Mouse (Mus musculus) macrophage (primary cell): ENCODE data around the gene Tigd4. TPM values are rescaled to one million over a fixed set of nuclear protein-coding genes. Genes with fewer than 3 reads are reported as not detected.

ENCODE experiments used
- H3K27ac ChIP-seq: fragments of 350-480 bp; formaldehyde crosslinking; 2 replicates; pipeline ENCODE4 v1.9.0; 2021
- H3K36me3 ChIP-seq: fragments of 350-480 bp; formaldehyde crosslinking; 2 replicates; pipeline ENCODE4 v1.9.0; 2021; ENCODE audit errors: inconsistent target
- H3K4me3 ChIP-seq: fragments of 350-480 bp; formaldehyde crosslinking; 2 replicates; pipeline ENCODE4 v1.9.0; 2021; ENCODE audit errors: inconsistent target
- H3K79me2 ChIP-seq: fragments of 350-480 bp; formaldehyde crosslinking; 2 replicates; pipeline ENCODE4 v1.9.0; 2021; ENCODE audit errors: inconsistent target
- whole genome bisulfite sequencing: methylation state at CpG from one replicate; pipeline ENCODE4 v1.1.7; 2026; ENCODE audit warnings: inconsistent platforms; ENCODE audit not compliant: missing documents; 5-methylcytosine and 5-hydroxymethylcytosine counted together
- polyA plus RNA-seq: library from polyadenylated mRNA; stranded (reverse); fragments of 250-400 nt; gene quantifications from 3 replicates; pipeline ENCODE4 v1.2.4, GENCODE M21; 2018; ENCODE audit warnings: inconsistent platforms

Gene Tigd4
- polyA plus RNA-seq, 1 experiment from 2014 or later = not detected

GRCm38 (mm10) chr3:84595677-84596234 is 2.4 kb downstream of the Tigd4 start:
- 64% methylated on average over 5 of the region's 5 CpGs for WGBS
- Histone ChIP-seq H3K4me3 (peak overlapping the region; percentile 26), H3K27ac (no peak overlapping the region), H3K36me3 (no peaks in the 10 kb centered on the region), H3K79me2 (no peaks in the 10 kb centered on the region)

DNA sequence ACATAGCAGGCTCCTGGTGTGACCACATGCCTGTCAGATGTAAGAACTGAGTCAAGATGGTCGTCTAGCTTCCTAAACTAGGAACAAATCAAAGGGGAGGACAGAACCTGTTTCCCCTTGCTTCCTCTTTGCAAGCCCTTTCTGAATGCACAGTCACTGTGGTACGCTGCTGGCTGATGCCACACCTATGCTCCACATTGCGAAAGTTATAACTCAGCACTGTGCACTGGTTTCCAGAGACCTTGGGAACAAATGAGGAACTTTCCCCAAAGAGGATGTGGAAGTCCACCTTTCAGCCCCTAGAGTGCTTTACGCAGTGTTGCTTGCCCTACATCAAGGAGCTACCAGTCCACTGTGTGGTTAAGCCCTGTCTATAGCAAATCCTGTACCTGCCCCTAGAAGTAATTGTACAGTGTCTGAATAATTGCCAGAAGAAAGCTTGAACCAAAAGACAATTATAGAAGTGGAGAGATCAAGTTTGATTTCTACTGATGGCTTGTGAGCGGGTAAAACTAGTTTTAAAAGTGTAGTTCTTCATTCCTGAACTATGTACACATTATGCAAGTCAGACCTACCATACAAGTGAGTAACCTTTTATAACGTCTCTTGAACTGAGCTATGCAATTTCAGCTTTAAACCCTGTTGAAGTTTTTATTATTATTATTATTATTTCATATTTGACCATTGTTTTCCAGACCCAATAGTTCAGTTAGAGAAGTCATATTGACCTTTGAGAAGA is 4.8 kb downstream of the Tigd4 start:
- Histone ChIP-seq H3K79me2 (no peaks in the 10 kb centered on the region), H3K27ac (no peak overlapping the region), H3K4me3 (no peak overlapping the region), H3K36me3 (no peaks in the 10 kb centered on the region)
- 35% methylated on average over 6 of the region's 6 CpGs for WGBS

GRCm38 (mm10) chr3:84598756-84599155 is 5.4 kb downstream of the Tigd4 start:
- no peak overlapping the region for H3K27ac ChIP-seq
- no peaks in the 10 kb centered on the region for H3K36me3 ChIP-seq
- no peaks in the 10 kb centered on the region for H3K79me2 ChIP-seq
- WGBS = 92% methylated on average over 6 of the region's 6 CpGs
- no peak overlapping the region for H3K4me3 ChIP-seq

DNA sequence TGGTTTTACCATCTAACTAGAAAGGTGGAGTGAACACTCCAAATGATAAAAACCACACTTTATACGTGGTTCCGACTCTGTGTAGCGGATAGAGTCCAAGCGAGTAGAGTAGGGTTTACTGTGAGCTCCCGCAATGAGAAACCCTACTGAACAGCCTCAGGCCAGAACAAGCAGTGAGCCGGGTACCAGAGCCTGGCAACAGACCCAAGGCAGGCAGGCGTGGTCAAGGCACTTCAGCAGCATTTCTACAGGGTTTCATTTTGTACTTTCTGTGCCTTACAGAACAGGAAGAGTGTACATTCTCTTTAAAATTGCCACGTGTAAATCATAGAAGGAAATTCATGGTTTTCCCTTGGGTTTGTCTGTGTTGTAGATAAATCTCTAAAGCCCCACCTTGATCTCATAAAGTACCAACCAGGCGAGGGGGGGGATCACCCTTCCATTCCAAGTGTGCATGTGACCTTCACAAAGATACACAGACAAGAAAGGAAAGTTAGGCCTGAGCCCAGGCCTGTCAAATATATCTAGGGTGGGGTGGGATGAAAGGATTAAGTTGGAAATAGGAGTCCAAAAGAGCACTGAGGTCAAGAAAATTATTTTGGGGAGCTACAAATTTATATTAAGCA is 8.6 kb downstream of the Tigd4 start:
- no peaks in the 10 kb centered on the region for H3K79me2 ChIP-seq
- no peaks in the 10 kb centered on the region for H3K36me3 ChIP-seq
- H3K27ac ChIP-seq = no peak overlapping the region
- 69% methylated on average over 9 of the region's 9 CpGs for WGBS
- no peak overlapping the region for H3K4me3 ChIP-seq

DNA sequence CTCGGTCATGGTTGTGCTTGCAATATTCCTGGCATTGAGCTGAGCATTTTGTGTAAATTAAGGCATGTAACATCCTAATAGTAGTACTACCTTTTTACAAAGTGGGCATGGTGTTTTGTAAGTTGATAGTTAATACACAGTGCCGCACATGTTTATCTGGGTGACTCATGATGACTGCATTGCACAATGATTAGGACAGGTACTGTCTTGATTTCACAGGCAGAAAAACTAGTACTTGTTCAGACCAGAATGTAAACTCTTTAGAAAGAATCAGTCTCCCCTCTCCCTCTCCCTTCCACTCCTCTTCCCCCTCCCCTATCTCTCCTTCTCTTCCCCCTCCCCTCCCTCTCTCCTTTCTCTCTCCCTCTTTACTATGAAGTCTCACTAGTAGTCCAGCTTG is 9.4 kb downstream of the Tigd4 start:
- H3K79me2 ChIP-seq = no peaks in the 10 kb centered on the region
- H3K4me3 ChIP-seq = no peak overlapping the region
- H3K27ac ChIP-seq = no peak overlapping the region
- 93% methylated on average over 2 of the region's 2 CpGs for WGBS
- H3K36me3 ChIP-seq = no peaks in the 10 kb centered on the region

DNA sequence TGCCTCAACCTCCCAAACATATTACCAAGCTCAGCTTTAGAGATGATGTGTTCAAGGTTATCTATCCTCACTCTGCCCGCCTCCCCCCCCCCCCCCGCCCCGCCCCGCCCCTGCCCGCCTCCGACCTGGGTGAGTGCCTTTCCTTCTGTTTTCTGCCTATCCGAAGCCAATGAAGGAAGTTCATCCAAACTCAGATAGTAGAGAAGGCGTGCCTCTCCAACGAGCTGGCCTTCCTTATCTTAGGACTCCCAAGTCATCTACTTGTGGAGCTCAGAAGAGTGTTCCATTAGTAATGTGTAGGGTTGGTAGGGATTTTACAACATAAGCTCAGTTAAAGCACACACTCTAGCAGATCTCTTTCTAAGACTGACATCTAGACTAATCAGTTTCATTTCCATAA is 9.8 kb downstream of the Tigd4 start:
- H3K4me3 ChIP-seq = no peak overlapping the region
- no peaks in the 10 kb centered on the region for H3K36me3 ChIP-seq
- H3K79me2 ChIP-seq = no peaks in the 10 kb centered on the region
- 100% methylated on average over 1 of the region's 9 CpGs for WGBS
- H3K27ac ChIP-seq = no peak overlapping the region

DNA sequence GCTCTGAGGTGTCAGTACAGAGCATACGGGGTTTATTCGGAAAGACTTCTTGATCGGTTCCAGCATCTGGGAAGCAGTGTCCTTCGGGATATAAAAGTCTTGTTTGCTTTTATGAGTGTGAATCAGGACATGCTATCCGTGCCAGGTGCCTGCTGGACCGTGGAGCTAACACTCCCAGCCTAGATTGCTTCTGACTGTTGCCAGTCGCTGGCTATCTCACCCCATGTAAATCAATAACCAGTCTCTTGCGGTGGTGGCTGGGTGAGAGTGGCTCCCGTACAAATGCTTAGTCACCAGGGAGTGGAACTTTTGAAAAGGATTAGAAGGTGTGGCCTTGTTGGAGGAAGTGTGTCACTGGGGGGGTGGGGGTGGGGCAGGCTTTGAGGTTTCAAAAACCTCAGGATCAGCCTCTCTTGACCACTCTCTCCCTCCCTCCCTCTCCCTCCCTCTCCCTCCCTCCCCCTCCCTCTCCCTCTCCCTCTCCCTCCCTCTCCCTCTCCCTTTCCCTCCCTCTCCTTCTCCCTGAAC is 16.9 kb downstream of the Tigd4 start:
- Histone ChIP-seq H3K36me3 (no peaks in the 10 kb centered on the region), H3K27ac (no peak overlapping the region), H3K4me3 (no peak overlapping the region), H3K79me2 (no peaks in the 10 kb centered on the region)
- 95% methylated on average over 9 of the region's 9 CpGs for WGBS

- Histone ChIP-seq H3K79me2 (no peaks in the 10 kb centered on the region), H3K4me3 (no peak overlapping the region), H3K27ac (no peak overlapping the region), H3K36me3 (no peaks in the 10 kb centered on the region)
- 22% methylated on average over 5 of the region's 5 CpGs for WGBS
Observed at GRCm38 (mm10) chr3:84615050-84615855, 21.9 kb downstream of the Tigd4 start.

DNA sequence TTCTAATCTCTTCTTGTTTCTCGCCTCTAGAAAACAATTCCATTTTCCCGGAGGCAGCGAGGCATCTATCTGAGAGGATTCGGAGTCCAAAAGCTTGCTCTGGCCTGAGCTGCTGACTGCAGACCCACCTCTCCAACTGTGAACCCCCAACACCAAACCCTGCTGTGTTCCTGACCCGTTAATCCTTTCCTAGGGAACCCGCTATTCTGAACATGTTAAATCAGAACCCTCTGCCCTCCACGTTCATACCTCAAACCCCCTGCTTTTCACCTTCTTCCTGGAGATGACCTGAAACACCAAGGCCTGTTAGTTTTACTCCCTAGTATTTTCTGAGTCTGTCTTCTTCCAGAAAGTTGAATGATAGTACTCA is 22.5 kb downstream of the Tigd4 start:
- WGBS = 79% methylated on average over 7 of the region's 7 CpGs
- Histone ChIP-seq H3K27ac (no peak overlapping the region), H3K4me3 (no peak overlapping the region), H3K79me2 (no peaks in the 10 kb centered on the region), H3K36me3 (no peaks in the 10 kb centered on the region)

DNA sequence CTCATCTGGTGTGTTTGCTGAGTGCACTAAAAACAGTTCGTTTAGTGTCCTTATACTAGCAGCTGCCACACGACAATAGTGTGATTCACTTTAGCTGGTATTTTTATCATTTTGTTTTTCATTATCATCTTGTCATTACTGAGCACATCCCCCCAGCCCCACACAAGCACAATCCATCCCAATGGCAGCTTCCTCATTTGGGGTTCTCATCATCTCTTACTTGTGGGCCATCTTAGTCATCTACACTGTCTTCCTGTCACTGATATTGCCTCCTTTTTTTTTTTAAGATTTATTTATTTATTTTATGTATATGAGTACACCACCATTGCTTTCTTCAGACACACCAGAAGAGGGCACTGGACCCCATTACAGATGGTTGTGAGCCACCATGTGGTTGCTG is 25.3 kb downstream of the Tigd4 start:
- H3K4me3 ChIP-seq = no peak overlapping the region
- no peaks in the 10 kb centered on the region for H3K79me2 ChIP-seq
- 0 out of 2 replicates have a peak overlapping the region, but pooled peaks have one; percentile 13 for H3K27ac ChIP-seq
- 85% methylated on average over 2 of the region's 2 CpGs for WGBS
- no peaks in the 10 kb centered on the region for H3K36me3 ChIP-seq

DNA sequence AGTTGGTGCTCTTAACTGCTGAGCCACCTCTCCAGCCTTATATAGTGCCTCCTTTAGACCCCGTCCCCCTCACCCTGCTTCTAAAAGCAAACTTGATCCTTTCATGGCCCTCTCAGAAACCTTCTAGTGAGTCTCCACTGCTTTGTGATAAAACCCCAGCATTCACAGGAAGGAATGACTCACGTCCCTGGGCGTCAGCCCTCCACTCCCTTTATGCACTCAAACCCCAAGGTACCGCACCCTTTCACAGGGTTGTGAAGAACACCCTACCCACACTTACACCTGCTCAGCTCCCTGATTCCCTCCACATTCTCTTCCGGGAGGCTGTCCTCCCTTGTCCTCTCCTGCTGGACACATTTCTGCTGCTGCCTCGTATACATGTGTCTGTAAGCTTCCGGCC is 25.7 kb downstream of the Tigd4 start:
- Histone ChIP-seq H3K79me2 (no peaks in the 10 kb centered on the region), H3K27ac (0 out of 2 replicates have a peak overlapping the region, but pooled peaks have one; percentile 8), H3K4me3 (no peak overlapping the region), H3K36me3 (no peaks in the 10 kb centered on the region)
- WGBS = 94% methylated on average over 7 of the region's 7 CpGs

- no peaks in the 10 kb centered on the region for H3K36me3 ChIP-seq
- WGBS = 94% methylated on average over 6 of the region's 6 CpGs
- no peak overlapping the region for H3K27ac ChIP-seq
- H3K79me2 ChIP-seq = no peaks in the 10 kb centered on the region
- no peak overlapping the region for H3K4me3 ChIP-seq
Observed at GRCm38 (mm10) chr3:84619725-84620124, 26.4 kb downstream of the Tigd4 start.

- peak overlapping the region; percentile 37 for H3K27ac ChIP-seq
- no peaks in the 10 kb centered on the region for H3K79me2 ChIP-seq
- no peak overlapping the region for H3K4me3 ChIP-seq
- no peaks in the 10 kb centered on the region for H3K36me3 ChIP-seq
- 3% methylated on average over 3 of the region's 3 CpGs for WGBS
Observed at GRCm38 (mm10) chr3:84622026-84622425, 28.7 kb downstream of the Tigd4 start.

GRCm38 (mm10) chr3:84631586-84631985 is 38.2 kb downstream of the Tigd4 start:
- WGBS = 86% methylated on average over 7 of the region's 9 CpGs
- Histone ChIP-seq H3K27ac (no peak overlapping the region), H3K36me3 (no peaks in the 10 kb centered on the region)

More at GRCm38 (mm10) chr3:84631586-84631985, 38.2 kb downstream of the Tigd4 start:
- Histone ChIP-seq H3K4me3 (no peak overlapping the region), H3K79me2 (no peaks in the 10 kb centered on the region)
